Mouse (Mus musculus) ovary, postnatal 36 days (tissue): ENCODE data around the gene A930018P22Rik.

Source experiments
- DNase-seq: peaks from one replicate; pipeline ENCODE4 v3.0.0; 2022; ENCODE audit warnings: low spot score, mixed read lengths

The A930018P22Rik gene

DNA sequence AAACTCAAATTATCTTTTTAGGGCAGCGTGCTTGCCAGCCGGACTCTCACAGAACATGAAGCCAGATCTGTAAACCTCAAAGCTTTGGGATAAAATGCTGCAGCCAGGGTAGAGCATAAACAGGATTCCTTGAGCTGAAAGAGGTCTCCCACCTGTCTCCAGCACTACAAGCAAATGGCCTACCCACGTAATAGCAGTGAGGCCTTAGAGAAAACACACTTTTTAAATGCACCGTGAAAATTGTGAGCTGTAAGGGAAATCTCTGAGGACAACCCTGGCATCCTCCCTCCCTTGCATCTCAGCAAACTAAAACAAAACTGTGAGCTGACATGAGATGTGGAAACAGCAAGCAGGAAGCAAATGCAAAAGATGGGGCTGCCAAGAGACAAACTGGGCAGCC is 35.3 kb downstream of the A930018P22Rik start:
- no peak for DNase-seq

- DNase-seq, result no peak
These were observed 40.8 kb downstream of the A930018P22Rik start for GRCm38 (mm10) chr2:104163418-104163817.

DNA sequence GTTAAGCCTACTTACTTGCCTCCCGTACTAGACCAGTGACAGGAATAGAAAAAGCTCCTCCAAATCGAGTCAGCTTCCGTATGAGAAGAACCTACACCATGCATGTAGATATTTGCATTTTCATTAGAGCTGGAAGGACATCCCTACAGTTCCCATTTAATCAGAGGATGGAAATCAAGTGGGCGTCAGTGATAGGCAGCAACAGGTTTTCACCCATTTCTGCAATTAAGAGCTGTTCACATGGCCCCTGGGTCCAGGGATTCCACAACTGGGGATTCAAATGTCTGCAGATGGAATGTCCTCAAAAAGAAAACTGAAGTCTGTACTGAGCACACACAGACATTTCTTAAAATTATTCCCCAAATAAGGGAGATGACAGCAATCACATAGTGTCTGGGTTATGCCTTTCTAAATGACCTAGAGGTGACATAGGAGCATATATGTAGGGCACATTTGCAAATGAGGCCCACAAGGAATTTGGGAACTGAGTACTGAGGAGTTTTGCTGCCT is 41.5 kb downstream of the A930018P22Rik start:
- no peak for DNase-seq

DNA sequence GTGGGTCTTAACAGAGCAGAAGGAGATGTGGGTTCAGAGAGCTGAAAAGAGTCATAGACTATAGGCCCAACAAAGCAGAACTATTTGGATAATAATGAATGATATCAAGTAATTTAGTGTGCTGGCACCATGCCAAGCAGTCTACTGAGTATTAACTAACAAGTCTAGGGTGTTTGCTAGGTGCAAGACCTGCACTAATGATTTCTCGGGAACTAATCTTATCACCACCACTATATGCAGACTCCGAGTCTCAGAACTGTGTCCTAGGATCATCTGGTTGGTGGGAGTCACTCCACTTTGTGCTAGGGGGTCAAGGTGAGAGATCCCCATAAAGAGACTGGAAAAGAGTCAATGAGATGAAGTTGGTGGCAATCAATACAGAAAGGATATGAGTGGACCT is 43.1 kb downstream of the A930018P22Rik start:
- DNase-seq, result no peak

DNA sequence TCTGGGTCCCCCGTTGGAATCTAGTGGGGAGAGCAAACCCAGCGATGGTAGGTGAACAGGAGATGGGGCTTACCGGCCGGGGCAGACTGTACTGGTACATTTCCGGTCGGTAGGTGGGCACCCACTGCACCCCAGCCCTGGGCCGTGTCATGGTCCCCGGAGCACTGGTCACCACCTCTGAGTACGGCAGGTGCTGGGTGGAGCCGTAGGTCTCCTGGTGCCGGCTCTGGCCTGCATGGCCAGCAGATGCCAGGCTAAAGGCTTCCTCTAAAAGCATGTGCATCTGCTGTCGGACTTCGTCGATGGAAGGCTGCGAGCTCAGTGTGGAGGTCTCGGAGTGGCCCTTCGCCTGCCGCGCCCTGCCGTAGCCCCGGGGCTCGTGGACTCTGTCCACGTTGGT is 45.2 kb downstream of the A930018P22Rik start:
- DNase-seq, result no peak

DNA sequence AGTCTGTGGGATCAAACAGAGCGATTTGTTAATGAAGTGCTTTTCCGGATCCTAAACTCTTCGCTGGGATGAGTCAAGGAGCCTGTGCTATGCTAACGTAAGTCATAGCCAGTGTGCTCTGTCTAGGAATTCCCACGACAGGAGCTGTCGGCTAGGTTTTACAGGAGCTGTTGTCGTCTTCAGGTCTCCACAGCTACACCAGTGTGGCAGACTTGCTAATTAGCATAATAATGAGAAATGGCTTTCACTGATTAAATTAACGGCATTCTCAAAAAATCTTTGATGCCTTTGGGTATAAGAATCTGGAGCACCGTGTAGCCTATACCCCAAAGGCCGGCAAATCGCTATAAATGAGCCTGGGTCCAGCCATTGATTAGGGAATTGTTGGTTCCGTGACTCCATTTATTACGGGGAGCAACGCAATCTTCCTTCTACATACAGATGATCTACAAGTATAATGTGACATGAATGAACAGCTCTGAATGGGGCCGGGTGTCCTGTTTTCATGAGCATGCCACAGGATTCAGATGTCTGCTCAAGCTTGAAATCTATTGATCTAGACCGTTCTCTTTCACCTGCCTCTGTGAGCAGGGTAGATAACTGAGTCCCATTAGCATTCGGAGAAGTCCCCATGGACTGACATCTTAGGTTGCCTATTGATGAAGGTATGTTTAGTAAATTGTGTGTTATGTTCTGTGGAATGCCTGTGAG is 45.8 kb downstream of the A930018P22Rik start:
- no peak for DNase-seq

DNA sequence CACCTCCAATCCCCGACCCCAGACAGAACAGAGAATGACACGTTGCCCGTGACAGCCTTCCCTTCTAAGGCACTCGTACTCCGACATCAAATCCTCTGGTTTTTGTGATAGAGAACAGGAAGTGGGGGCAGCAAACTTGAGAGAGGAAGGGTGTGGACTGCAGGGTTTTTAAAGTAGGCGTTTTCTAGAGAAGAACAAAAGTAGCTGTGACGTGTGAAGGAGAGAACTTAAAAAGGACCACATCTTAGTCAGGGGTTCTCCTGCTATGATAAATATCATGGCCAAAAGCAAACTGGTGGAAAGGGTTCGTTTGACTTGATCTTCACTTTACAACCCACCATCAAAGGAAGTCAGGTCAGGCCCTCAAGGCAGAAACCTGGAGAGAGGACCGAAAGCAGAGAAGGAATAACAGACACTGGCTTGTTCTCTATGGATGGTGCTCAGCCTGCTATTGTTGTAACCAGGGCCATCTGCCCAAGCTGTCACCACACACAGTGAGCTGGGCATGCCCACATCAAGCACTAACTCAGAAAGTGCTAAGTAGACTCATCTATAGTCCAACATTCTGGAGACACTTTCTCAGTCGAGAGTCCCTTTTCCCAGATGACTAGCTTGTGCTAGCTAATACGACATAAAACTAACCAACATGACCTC is 50.3 kb downstream of the A930018P22Rik start:
- no peak for DNase-seq

GRCm38 (mm10) chr2:104173431-104173830 is 50.9 kb downstream of the A930018P22Rik start:
- no peak for DNase-seq
